In the genomic region with DNA sequence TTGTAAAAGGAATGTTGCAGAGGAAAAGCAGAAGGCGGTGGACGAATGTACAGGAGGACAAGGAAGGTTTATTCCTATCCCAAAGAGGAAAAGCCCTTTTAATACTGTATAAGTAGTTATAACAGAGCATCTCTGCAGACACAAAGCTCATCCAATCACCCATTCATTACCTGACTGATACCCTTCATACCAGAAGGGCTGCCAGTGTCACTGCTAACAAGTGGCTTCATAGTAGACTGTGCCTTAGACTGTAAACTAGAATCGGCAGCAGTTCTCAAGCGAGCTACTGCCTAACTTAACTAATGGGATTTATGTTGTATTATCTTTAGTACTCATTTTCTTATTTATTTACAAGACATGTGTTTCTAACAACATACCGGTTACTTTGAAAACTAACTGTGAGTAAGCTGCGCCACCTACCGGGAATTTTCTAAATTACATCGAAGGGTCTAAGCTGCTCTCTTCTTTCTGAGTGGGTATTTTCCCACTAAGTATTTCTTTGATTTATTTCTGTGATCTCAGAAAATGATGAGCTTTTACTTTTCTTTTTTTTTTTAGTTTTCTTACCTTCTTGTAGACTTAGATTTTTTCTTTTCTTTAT, we compare ENCODE assay signal across 9 mouse cellular contexts.
DNase-seq lines count a peak whose midpoint lies in the region; ATAC-seq and TF ChIP-seq lines count a peak whose summit lies in the region.
"Had no signal": no experiment of that assay in that cellular context is flagged by ENCODE, and none has a peak within 500 bp of the region (broad histone marks: within the 10 kb centered on the region; RNA-seq: fewer than 3 reads in every experiment).

No protein-coding gene starts in this region.

- TF ChIP-seq CTCF in E14TG2a.4 (conservative IDR thresholded peaks at IDR 0.05; ENCODE audit: low read length), result peak; percentile 51
- TF ChIP-seq CTCF in midbrain, postnatal 0 days (IDR thresholded peaks at IDR 0.05), result peak; percentile 85

- no peak overlapping the region for H3K4me3 ChIP-seq in heart, embryonic 11.5 days (ENCODE audit: low read depth, low read length)
- no peak overlapping the region for H3K4me3 ChIP-seq in E14TG2a.4 (replicated peaks; ENCODE audit: low read length)
- H3K4me3 ChIP-seq in midbrain, postnatal 0 days (ENCODE audit: low read depth, low read length), result no peak overlapping the region
- H3K4me3 ChIP-seq: limb, embryonic 12.5 days had no signal

- H3K4me1 ChIP-seq in heart, embryonic 11.5 days (ENCODE audit: control insufficient read depth, insufficient read depth, low read length), result no peaks in the 10 kb centered on the region
- H3K4me1 ChIP-seq in E14TG2a.4 (replicated peaks; ENCODE audit: low read depth, low read length), result no peaks in the 10 kb centered on the region
- H3K4me1 ChIP-seq in midbrain, postnatal 0 days (ENCODE audit: insufficient read depth, low read length), result no peaks in the 10 kb centered on the region
- H3K4me1 ChIP-seq: limb, embryonic 12.5 days had no signal

- H3K36me3 ChIP-seq in heart, embryonic 11.5 days (ENCODE audit: control insufficient read depth, insufficient read depth, low read length), result no peaks in the 10 kb centered on the region
- H3K36me3 ChIP-seq in E14TG2a.4 (ENCODE audit: insufficient read depth, low read length), result no peaks in the 10 kb centered on the region
- H3K36me3 ChIP-seq in midbrain, postnatal 0 days (ENCODE audit: insufficient read depth, low read length), result no peaks in the 10 kb centered on the region
- H3K36me3 ChIP-seq: limb, embryonic 12.5 days had no signal

- H3K4me2 ChIP-seq in heart, embryonic 11.5 days, result no peak overlapping the region
- H3K4me2 ChIP-seq in midbrain, postnatal 0 days (ENCODE audit: low read depth, low read length, poor library complexity, severe bottlenecking), result no peak overlapping the region
- H3K4me2 ChIP-seq: limb, embryonic 12.5 days had no signal

- H3K27ac ChIP-seq in heart, embryonic 11.5 days (ENCODE audit: low read depth, low read length), result no peak overlapping the region
- H3K27ac ChIP-seq in midbrain, postnatal 0 days (ENCODE audit: low read depth, low read length), result no peak overlapping the region
- H3K27ac ChIP-seq: limb, embryonic 12.5 days had no signal

- DNase-seq in heart, postnatal 10 days, result peak; percentile 26 to 66
- DNase-seq in brain, embryonic 18.5 days (ENCODE audit: low read depth, low spot score), result peak; percentile 43
- peak; percentile 61 to 66 for DNase-seq in frontal cortex, postnatal 36 days (ENCODE audit: low spot score in 2 of 2)
- peak; percentile 39 to 86 for DNase-seq in layer of hippocampus, postnatal 25 days (ENCODE audit: extremely low spot score in 1 of 2, low spot score in 1 of 2)
- peak; percentile 86 for DNase-seq in midbrain, postnatal 0 days (ENCODE audit: low spot score)

- intact Hi-C loops in heart, postnatal 10 days (cut with DNase I), result loop anchor here (1.0 kb wide), 1 partner anchor 321 kb away; no protein-coding TSS in a partner anchor

- H3K9me3 ChIP-seq in heart, embryonic 11.5 days (replicated peaks; ENCODE audit: control insufficient read depth, low read length), result no peaks in the 10 kb centered on the region
- H3K9me3 ChIP-seq in E14TG2a.4 (ENCODE audit: low read length), result no peaks in the 10 kb centered on the region
- H3K9me3 ChIP-seq in midbrain, postnatal 0 days (ENCODE audit: low read length), result no peaks in the 10 kb centered on the region
- H3K9me3 ChIP-seq: limb, embryonic 12.5 days had no signal

- ATAC-seq in heart, embryonic 11.5 days (replicated peaks; ENCODE audit: insufficient number of reproducible peaks, low FRiP score, low TSS enrichment), result no peak
- ATAC-seq in midbrain, postnatal 0 days (ENCODE audit: low FRiP score), result no peak
- ATAC-seq in inflammation-experienced regulatory T-cells, adult 6 months, result no peak

- no peaks in the 10 kb centered on the region for H3K27me3 ChIP-seq in heart, embryonic 11.5 days (ENCODE audit: control insufficient read depth, insufficient read depth, low read length)
- H3K27me3 ChIP-seq in E14TG2a.4 (ENCODE audit: insufficient read depth, low read length), result no peaks in the 10 kb centered on the region
- no peaks in the 10 kb centered on the region for H3K27me3 ChIP-seq in midbrain, postnatal 0 days (ENCODE audit: insufficient read depth, low read length)
- H3K27me3 ChIP-seq: limb, embryonic 12.5 days had no signal

- H3K9ac ChIP-seq in heart, embryonic 11.5 days (ENCODE audit: low read depth, low read length), result no peak overlapping the region
- H3K9ac ChIP-seq in midbrain, postnatal 0 days (replicated peaks; ENCODE audit: low read length, poor library complexity, severe bottlenecking), result no peak overlapping the region
- H3K9ac ChIP-seq: limb, embryonic 12.5 days had no signal

- WGBS in heart, embryonic 11.5 days (ENCODE audit: insufficient replicate concordance), result 34% methylated on average over 8 of the region's 8 CpGs
- WGBS in midbrain, postnatal 0 days, result 36% methylated on average over 8 of the region's 8 CpGs
